Comparison of ENCODE assay signal across 19 mouse cellular contexts in the genomic region with DNA sequence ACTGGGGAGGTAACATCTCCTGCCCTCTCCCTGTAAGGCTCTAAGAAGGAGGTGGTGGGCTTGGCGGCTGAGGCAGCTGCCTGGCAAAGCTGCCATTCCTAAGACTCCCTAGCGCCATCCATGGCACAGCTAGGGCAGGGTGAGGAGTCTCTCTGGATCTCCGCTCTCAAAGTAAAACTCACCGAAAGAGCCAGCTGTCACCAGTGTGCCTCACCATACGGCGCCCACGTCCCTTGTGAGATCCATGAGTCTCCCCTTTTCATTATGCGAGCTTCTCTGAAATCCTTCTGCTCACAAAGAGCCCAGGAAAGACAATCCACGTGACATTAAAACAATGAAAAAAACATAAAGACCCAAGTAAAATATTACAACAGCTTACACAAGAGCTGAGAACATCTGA. TPM values are rescaled to one million over a fixed set of nuclear protein-coding genes. Genes with fewer than 3 reads are reported as not detected.
DNase-seq lines count a peak whose midpoint lies in the region; ATAC-seq lines count a peak whose summit lies in the region.
"Had no signal": no experiment of that assay in that cellular context is flagged by ENCODE, and none has a peak within 500 bp of the region (broad histone marks: within the 10 kb centered on the region; RNA-seq: fewer than 3 reads in every experiment).

No protein-coding gene starts in this region.

- no peak overlapping the region for H3K9ac ChIP-seq in forebrain, embryonic 12.5 days
- H3K9ac ChIP-seq in neural tube, embryonic 13.5 days = no peak overlapping the region
- H3K9ac ChIP-seq: heart, embryonic 15.5 days; liver, embryonic 12.5 days; lung, embryonic 14.5 days had no signal

- ATAC-seq in forebrain, embryonic 12.5 days (ENCODE audit: low FRiP score) = no peak
- ATAC-seq in neural tube, embryonic 13.5 days (ENCODE audit: low read depth) = no peak
- ATAC-seq: liver, embryonic 12.5 days had no signal

- no peaks in the 10 kb centered on the region for H3K27me3 ChIP-seq in forebrain, embryonic 12.5 days
- no peaks in the 10 kb centered on the region for H3K27me3 ChIP-seq in forebrain, embryonic 10.5 days (ENCODE audit: poor library complexity, severe bottlenecking)
- H3K27me3 ChIP-seq in neural tube, embryonic 13.5 days = no peaks in the 10 kb centered on the region
- H3K27me3 ChIP-seq: heart, embryonic 15.5 days; liver, embryonic 12.5 days had no signal

- H3K36me3 ChIP-seq in forebrain, embryonic 12.5 days (replicated peaks) = peaks cover 70% of the 10 kb centered on the region
- H3K36me3 ChIP-seq in forebrain, embryonic 10.5 days (replicated peaks) = peaks cover 95% of the 10 kb centered on the region
- H3K36me3 ChIP-seq in neural tube, embryonic 13.5 days = peaks cover 86% of the 10 kb centered on the region

- H3K4me1 ChIP-seq in forebrain, embryonic 12.5 days = no peaks in the 10 kb centered on the region
- H3K4me1 ChIP-seq in forebrain, embryonic 10.5 days = 0 out of 2 replicates have a peak, but pooled peaks cover 4% of the 10 kb centered on the region
- no peaks in the 10 kb centered on the region for H3K4me1 ChIP-seq in neural tube, embryonic 13.5 days (replicated peaks)

- 89% methylated on average over 9 of the region's 9 CpGs for WGBS in forebrain, embryonic 12.5 days
- 93% methylated on average over 9 of the region's 9 CpGs for WGBS in forebrain, embryonic 10.5 days
- WGBS in neural tube, embryonic 13.5 days = 80% methylated on average over 9 of the region's 9 CpGs

- H3K9me3 ChIP-seq in forebrain, embryonic 12.5 days = no peaks in the 10 kb centered on the region
- no peaks in the 10 kb centered on the region for H3K9me3 ChIP-seq in forebrain, embryonic 10.5 days
- H3K9me3 ChIP-seq in neural tube, embryonic 13.5 days = no peaks in the 10 kb centered on the region
- H3K9me3 ChIP-seq: embryonic facial prominence, embryonic 10.5 days; heart, embryonic 15.5 days; liver, embryonic 12.5 days had no signal

- DNase-seq in forebrain, embryonic 10.5 days (ENCODE audit: extremely low spot score, low spot score) = no peak
- DNase-seq in layer of hippocampus, adult 18-20 months (ENCODE audit: low spot score in 2 of 2) = peak; percentile 48 to 78
- DNase-seq in layer of hippocampus, postnatal 25 days (ENCODE audit: extremely low spot score in 1 of 2, low spot score in 1 of 2) = no peak
- no peak for DNase-seq in neural tube, embryonic 10.5 days (ENCODE audit: extremely low spot score, low spot score)
- peak; percentile 61 for DNase-seq in right cerebral cortex, postnatal 25 days
- no peak for DNase-seq in testis, postnatal 14 days (ENCODE audit: low spot score)
- DNase-seq: adrenal gland, postnatal 10 days; cerebellum, adult 2 months; gastrocnemius, adult 2 months; heart, adult 11 months; kidney, adult 9 months; kidney, postnatal 36 days; lung, embryonic 14.5 days; lung, postnatal 4 days had no signal

- H3K27ac ChIP-seq in forebrain, embryonic 12.5 days = 0 out of 2 replicates have a peak overlapping the region, but pooled peaks have one; percentile 36
- no peak overlapping the region for H3K27ac ChIP-seq in forebrain, embryonic 10.5 days
- 0 out of 2 replicates have a peak overlapping the region, but pooled peaks have one; percentile 9 for H3K27ac ChIP-seq in neural tube, embryonic 13.5 days (replicated peaks)
- H3K27ac ChIP-seq: embryonic facial prominence, embryonic 10.5 days; gastrocnemius, adult 2 months; heart, embryonic 15.5 days; liver, embryonic 12.5 days had no signal

- no peak overlapping the region for H3K4me3 ChIP-seq in forebrain, embryonic 12.5 days (replicated peaks)
- H3K4me3 ChIP-seq in forebrain, embryonic 10.5 days = no peak overlapping the region
- no peak overlapping the region for H3K4me3 ChIP-seq in neural tube, embryonic 13.5 days
- H3K4me3 ChIP-seq: embryonic facial prominence, embryonic 10.5 days; gastrocnemius, adult 2 months; heart, embryonic 15.5 days; liver, embryonic 12.5 days had no signal

- H3K4me2 ChIP-seq in forebrain, embryonic 12.5 days = no peak overlapping the region
- H3K4me2 ChIP-seq in neural tube, embryonic 13.5 days = no peak overlapping the region
- H3K4me2 ChIP-seq: heart, embryonic 15.5 days; liver, embryonic 12.5 days; lung, embryonic 14.5 days had no signal

RNA-seq across cellular contexts. Expression of a gene that starts 33.7 kb away (rescaled TPM):
- 1.3 and 2.2 TPM in 2 replicates for polyA plus RNA-seq in forebrain, embryonic 12.5 days (2016; fragmentation: Nextera tagmentation; extraction: Ambion mirVana)
- 0.26 and 0.74 TPM in 2 replicates for polyA plus RNA-seq in forebrain, embryonic 10.5 days (2016; fragmentation: Nextera tagmentation; extraction: Ambion mirVana)
- total RNA-seq in layer of hippocampus, adult 18-20 months (2021) = 10 to 100 TPM; 49.0 to 57.6 TPM
- 10 to 100 TPM; 78.5 to 83.7 TPM for total RNA-seq in layer of hippocampus, postnatal 25 days (2021)
- polyA plus RNA-seq in neural tube, embryonic 13.5 days (2015; fragmentation: Nextera tagmentation; extraction: Ambion mirVana) = 9.0 and 12.7 TPM in 2 replicates

RNA-seq across cellular contexts. Expression of a gene that starts 59.5 kb away (rescaled TPM):
- polyA plus RNA-seq in forebrain, embryonic 12.5 days (2016; fragmentation: Nextera tagmentation; extraction: Ambion mirVana) = not detected in 2 replicates
- polyA plus RNA-seq in forebrain, embryonic 10.5 days (2016; fragmentation: Nextera tagmentation; extraction: Ambion mirVana) = 0.06 TPM in 2 replicates
- total RNA-seq in layer of hippocampus, adult 18-20 months (2021) = 1 to 10 TPM in 1 of 2 experiments, under 1 TPM in 1; 0.64 to 1.2 TPM
- total RNA-seq in layer of hippocampus, postnatal 25 days (2021) = 1 to 10 TPM in 1 of 2 experiments, under 1 TPM in 1; 0.94 to 1.4 TPM
- polyA plus RNA-seq in neural tube, embryonic 13.5 days (2015; fragmentation: Nextera tagmentation; extraction: Ambion mirVana) = 0.08 and 0.24 TPM in 2 replicates

Comparison
In these comparisons a context has a peak if more than half of its experiments do, and no peak if none do; other contexts are left out.
1. DNase-seq: peak in layer of hippocampus, adult 18-20 months (2 of 2) and right cerebral cortex, postnatal 25 days (single experiment); none in forebrain, embryonic 10.5 days (single experiment), layer of hippocampus, postnatal 25 days (0 of 2), neural tube, embryonic 10.5 days (single experiment) and testis, postnatal 14 days (single experiment).